In genomic region chr11:94677607-94678145, GRCm38 (mm10) we compare ENCODE assay signal across 8 mouse cellular contexts. TPM values are rescaled to one million over a fixed set of nuclear protein-coding genes. Genes with fewer than 3 reads are reported as not detected.
A peak's percentile ranks its signal among the peaks of the same experiment; 100 is the strongest.
DNase-seq lines count a peak whose midpoint lies in the region; ATAC-seq and TF ChIP-seq lines count a peak whose summit lies in the region.

No protein-coding gene starts in this region.

- no peak for TF ChIP-seq POLR2A in liver, adult 2 months (IDR thresholded peaks at IDR 0.05; ENCODE audit: extremely low read depth, insufficient read depth, low read length)

- H3K27me3 ChIP-seq in liver, adult 2 months (ENCODE audit: control insufficient read depth, insufficient read depth, low read length): no peaks in the 10 kb centered on the region
- H3K27me3 ChIP-seq in embryonic facial prominence, embryonic 14.5 days (replicated peaks; ENCODE audit: control insufficient read depth, insufficient read depth, low read length): no peaks in the 10 kb centered on the region
- H3K27me3 ChIP-seq in limb, embryonic 10.5 days (ENCODE audit: low read depth, poor library complexity, severe bottlenecking): no peaks in the 10 kb centered on the region
- no peaks in the 10 kb centered on the region for H3K27me3 ChIP-seq in neural tube, embryonic 14.5 days (ENCODE audit: control insufficient read depth, insufficient read depth, low read length)

- H3K79me2 ChIP-seq in liver, adult 2 months (ENCODE audit: control insufficient read depth, insufficient read depth, low read length): peaks cover 11% of the 10 kb centered on the region; the same call in 1 of the 2 replicates

- no peak overlapping the region for H3K27ac ChIP-seq in liver, adult 2 months (replicated peaks; ENCODE audit: insufficient read depth, low read depth, low read length)
- peak overlapping the region; percentile 71 for H3K27ac ChIP-seq in embryonic facial prominence, embryonic 14.5 days (replicated peaks; ENCODE audit: low read depth, low read length)
- H3K27ac ChIP-seq in limb, embryonic 10.5 days: peak overlapping the region; percentile 98
- H3K27ac ChIP-seq in neural tube, embryonic 14.5 days (ENCODE audit: low read depth, low read length): peak overlapping the region; percentile 92

- H3K9ac ChIP-seq in liver, adult 2 months (ENCODE audit: low read depth, low read length): 0 out of 2 replicates have a peak overlapping the region, but pooled peaks have one; percentile 13
- peak overlapping the region; percentile 95 for H3K9ac ChIP-seq in embryonic facial prominence, embryonic 14.5 days (ENCODE audit: low read depth, low read length)
- peak overlapping the region; percentile 94 for H3K9ac ChIP-seq in neural tube, embryonic 14.5 days (replicated peaks; ENCODE audit: low read depth, low read length)

- H3K4me1 ChIP-seq in liver, adult 2 months (ENCODE audit: control insufficient read depth, insufficient read depth, low read length): peaks cover 7% of the 10 kb centered on the region
- H3K4me1 ChIP-seq in embryonic facial prominence, embryonic 14.5 days (ENCODE audit: control insufficient read depth, insufficient read depth, low read length): peaks cover 28% of the 10 kb centered on the region
- H3K4me1 ChIP-seq in limb, embryonic 10.5 days: peaks cover 38% of the 10 kb centered on the region
- peaks cover 19% of the 10 kb centered on the region for H3K4me1 ChIP-seq in neural tube, embryonic 14.5 days (ENCODE audit: control insufficient read depth, insufficient read depth, low read length)

- H3K36me3 ChIP-seq in liver, adult 2 months (ENCODE audit: control insufficient read depth, insufficient read depth, low read length): no peaks in the 10 kb centered on the region
- H3K36me3 ChIP-seq in embryonic facial prominence, embryonic 14.5 days (ENCODE audit: control insufficient read depth, insufficient read depth, low read length): no peaks in the 10 kb centered on the region
- H3K36me3 ChIP-seq in limb, embryonic 10.5 days: peaks cover 15% of the 10 kb centered on the region
- no peaks in the 10 kb centered on the region for H3K36me3 ChIP-seq in neural tube, embryonic 14.5 days (ENCODE audit: control insufficient read depth, insufficient read depth, low read length)

- H3K4me2 ChIP-seq in embryonic facial prominence, embryonic 14.5 days (ENCODE audit: low read depth, low read length): peak overlapping the region; percentile 91
- peak overlapping the region; percentile 79 for H3K4me2 ChIP-seq in neural tube, embryonic 14.5 days (ENCODE audit: low read depth, low read length)

- H3K9me3 ChIP-seq in embryonic facial prominence, embryonic 14.5 days (ENCODE audit: control insufficient read depth, low read length): 0 out of 2 replicates have a peak, but pooled peaks cover 3% of the 10 kb centered on the region
- H3K9me3 ChIP-seq in limb, embryonic 10.5 days (replicated peaks): no peaks in the 10 kb centered on the region
- H3K9me3 ChIP-seq in neural tube, embryonic 14.5 days (ENCODE audit: control insufficient read depth, low read length): no peaks in the 10 kb centered on the region

- no peak for DNase-seq in liver, adult 2 months (ENCODE audit: extremely low read depth, low read depth, low spot score)
- DNase-seq in liver: no peak
- DNase-seq in embryonic facial prominence, embryonic 14.5 days (ENCODE audit: low spot score): peak; percentile 30
- DNase-seq in limb, embryonic 10.5 days (ENCODE audit: low spot score): no peak
- no peak for DNase-seq in gastrocnemius, postnatal 25 days
- no peak for DNase-seq in layer of hippocampus, postnatal 10 days (ENCODE audit: low spot score in 2 of 2)
- DNase-seq in c-Kit-positive CD71-positive TER-119-positive erythroid progenitor cells, embryonic 14.5 days (ENCODE audit: low spot score): no peak

- WGBS in liver, adult 2 months: 34% methylated on average over 15 of the region's 15 CpGs
- 18% methylated on average over 15 of the region's 15 CpGs for WGBS in embryonic facial prominence, embryonic 14.5 days
- WGBS in limb, embryonic 10.5 days: 36% methylated on average over 15 of the region's 15 CpGs
- WGBS in neural tube, embryonic 14.5 days: 32% methylated on average over 15 of the region's 15 CpGs

- no peak for ATAC-seq in embryonic facial prominence, embryonic 14.5 days (ENCODE audit: low read depth)
- ATAC-seq in neural tube, embryonic 14.5 days (ENCODE audit: low read depth): peak; percentile 36; the same call in 1 of the 2 replicates

- no peak for TF ChIP-seq CTCF in liver, adult 2 months (IDR thresholded peaks at IDR 0.05; ENCODE audit: low read depth, low read length)

- H3K4me3 ChIP-seq in liver, adult 2 months (ENCODE audit: insufficient read depth, low read depth, low read length): peak overlapping the region; percentile 93
- peak overlapping the region; percentile 98 for H3K4me3 ChIP-seq in embryonic facial prominence, embryonic 14.5 days (ENCODE audit: low read depth, low read length)
- H3K4me3 ChIP-seq in limb, embryonic 10.5 days: peak overlapping the region; percentile 99
- peak overlapping the region; percentile 93 for H3K4me3 ChIP-seq in neural tube, embryonic 14.5 days (ENCODE audit: low read depth, low read length)

RNA-seq across cellular contexts. Expression of gene Xylt2, which starts 0.4 kb away (rescaled TPM):
- 11.4 and 12.6 TPM in 2 replicates for total RNA-seq in liver, adult 2 months (2014; rRNA removed)
- polyA plus RNA-seq in liver, adult 2 months (2012; rRNA removed): 18.9 and 19.7 TPM in 2 replicates
- polyA plus RNA-seq in embryonic facial prominence, embryonic 14.5 days (2014; fragmentation: Nextera tagmentation; extraction: Ambion mirVana): 22.5 and 29.1 TPM in 2 replicates
- 17.8 and 21.0 TPM in 2 replicates for polyA plus RNA-seq in limb, embryonic 10.5 days (2016; fragmentation: Nextera tagmentation; extraction: Ambion mirVana)
- polyA plus RNA-seq in neural tube, embryonic 14.5 days (2014; fragmentation: Nextera tagmentation; extraction: Ambion mirVana): 11.6 and 13.6 TPM in 2 replicates
- total RNA-seq in gastrocnemius, postnatal 25 days (2021): 1 to 10 TPM; 4.0 to 5.1 TPM
- 10 to 100 TPM; 24.7 to 30.4 TPM for total RNA-seq in layer of hippocampus, postnatal 10 days (2021)

RNA-seq across cellular contexts. Expression of gene Eme1, which starts 23.9 kb away (rescaled TPM):
- total RNA-seq in liver, adult 2 months (2014; rRNA removed): 0.09 and 0.27 TPM in 2 replicates
- 0.12 TPM in 1 of 2 replicates, not detected in the other for polyA plus RNA-seq in liver, adult 2 months (2012; rRNA removed)
- 12.6 and 16.9 TPM in 2 replicates for polyA plus RNA-seq in embryonic facial prominence, embryonic 14.5 days (2014; fragmentation: Nextera tagmentation; extraction: Ambion mirVana)
- polyA plus RNA-seq in limb, embryonic 10.5 days (2016; fragmentation: Nextera tagmentation; extraction: Ambion mirVana): 60.1 and 62.2 TPM in 2 replicates
- 1.1 and 1.8 TPM in 2 replicates for polyA plus RNA-seq in neural tube, embryonic 14.5 days (2014; fragmentation: Nextera tagmentation; extraction: Ambion mirVana)
- under 1 TPM in 1 of 2 experiments, not detected in 1; 0.48 TPM for total RNA-seq in gastrocnemius, postnatal 25 days (2021)
- 1 to 10 TPM in 1 of 2 experiments, under 1 TPM in 1; 0.40 to 1.1 TPM for total RNA-seq in layer of hippocampus, postnatal 10 days (2021)

RNA-seq across cellular contexts. Expression of gene Mrpl27, which starts 24.1 kb away (rescaled TPM):
- total RNA-seq in liver, adult 2 months (2014; rRNA removed): 87.4 and 112 TPM in 2 replicates
- 68.7 and 74.6 TPM in 2 replicates for polyA plus RNA-seq in liver, adult 2 months (2012; rRNA removed)
- 98.3 and 105 TPM in 2 replicates for polyA plus RNA-seq in embryonic facial prominence, embryonic 14.5 days (2014; fragmentation: Nextera tagmentation; extraction: Ambion mirVana)
- polyA plus RNA-seq in limb, embryonic 10.5 days (2016; fragmentation: Nextera tagmentation; extraction: Ambion mirVana): 141 and 147 TPM in 2 replicates
- polyA plus RNA-seq in neural tube, embryonic 14.5 days (2014; fragmentation: Nextera tagmentation; extraction: Ambion mirVana): 122 and 147 TPM in 2 replicates
- 10 to 100 TPM; 52.9 to 56.8 TPM for total RNA-seq in gastrocnemius, postnatal 25 days (2021)
- total RNA-seq in layer of hippocampus, postnatal 10 days (2021): 10 to 100 TPM; 61.8 to 62.3 TPM

RNA-seq across cellular contexts. Expression of gene Gm11541, which starts 26.6 kb away (rescaled TPM):
- total RNA-seq in liver, adult 2 months (2014; rRNA removed): not detected in 2 replicates
- polyA plus RNA-seq in liver, adult 2 months (2012; rRNA removed): not detected in 2 replicates
- 0.51 and 0.85 TPM in 2 replicates for polyA plus RNA-seq in embryonic facial prominence, embryonic 14.5 days (2014; fragmentation: Nextera tagmentation; extraction: Ambion mirVana)
- polyA plus RNA-seq in limb, embryonic 10.5 days (2016; fragmentation: Nextera tagmentation; extraction: Ambion mirVana): not detected in 2 replicates
- polyA plus RNA-seq in neural tube, embryonic 14.5 days (2014; fragmentation: Nextera tagmentation; extraction: Ambion mirVana): 0.21 TPM in 1 of 2 replicates, not detected in the other
- total RNA-seq in gastrocnemius, postnatal 25 days (2021): not detected
- not detected for total RNA-seq in layer of hippocampus, postnatal 10 days (2021)

RNA-seq across cellular contexts. Expression of gene Lrrc59, which starts 48.1 kb away (rescaled TPM):
- total RNA-seq in liver, adult 2 months (2014; rRNA removed): 40.6 and 46.3 TPM in 2 replicates
- 41.2 and 43.8 TPM in 2 replicates for polyA plus RNA-seq in liver, adult 2 months (2012; rRNA removed)
- polyA plus RNA-seq in embryonic facial prominence, embryonic 14.5 days (2014; fragmentation: Nextera tagmentation; extraction: Ambion mirVana): 205 and 210 TPM in 2 replicates
- 274 and 301 TPM in 2 replicates for polyA plus RNA-seq in limb, embryonic 10.5 days (2016; fragmentation: Nextera tagmentation; extraction: Ambion mirVana)
- 116 and 159 TPM in 2 replicates for polyA plus RNA-seq in neural tube, embryonic 14.5 days (2014; fragmentation: Nextera tagmentation; extraction: Ambion mirVana)
- 10 to 100 TPM; 32.5 to 34.9 TPM for total RNA-seq in gastrocnemius, postnatal 25 days (2021)
- total RNA-seq in layer of hippocampus, postnatal 10 days (2021): 10 to 100 TPM; 84.6 to 87.2 TPM

Comparison
In these comparisons a context has a peak if more than half of its experiments do, and no peak if none do; other contexts are left out.
1. H3K9ac ChIP-seq: peak in every context shown above with its lines; median percentile 95 in embryonic facial prominence, embryonic 14.5 days; 94 in neural tube, embryonic 14.5 days; 13 in liver, adult 2 months.